Mouse (Mus musculus) liver, embryonic 14.5 days (tissue): ENCODE results near the gene She.

Source experiments
- CTCF ChIP-seq: IDR thresholded peaks from 2 replicates; pipeline ENCODE4 v1.5.1; 2016; ENCODE audit warnings: antibody characterized with exemption, low read depth, control low read depth
- EP300 ChIP-seq: IDR thresholded peaks from 2 replicates; pipeline ENCODE4 v1.6.1; 2016; ENCODE audit warnings: antibody characterized with exemption, low read depth

GRCm38 (mm10) chr3:89807171-89807570 is 24.0 kb upstream of the She start:
- TF ChIP-seq CTCF (no peak), EP300 (no peak)
